Mouse (Mus musculus): ENCODE data around the gene Usp49. TPM values are rescaled to one million over a fixed set of nuclear protein-coding genes. Genes with fewer than 3 reads are reported as not detected.

Gene Usp49
- polyA plus RNA-seq, 1 experiment from 2014 or later: 6.3 TPM

GRCm38 (mm10) chr17:47715037-47715436 is 84.5 kb downstream of the Usp49 start:
- no peak for ATAC-seq (ENCODE audit: low FRiP score)
- H3K36me3 ChIP-seq (ENCODE audit: control insufficient read depth, insufficient read depth, low read length): no peaks in the 10 kb centered on the region
- no peak overlapping the region for H3K9ac ChIP-seq (ENCODE audit: low read length)
- no peaks in the 10 kb centered on the region for H3K27me3 ChIP-seq (ENCODE audit: control insufficient read depth, insufficient read depth, low read length)
- WGBS: 62% methylated on average over 3 of the region's 3 CpGs
- no peak overlapping the region for H3K27ac ChIP-seq (ENCODE audit: low read depth, low read length)
- no peak for DNase-seq (ENCODE audit: low spot score, missing footprints)
- no peaks in the 10 kb centered on the region for H3K9me3 ChIP-seq (ENCODE audit: control insufficient read depth, low read length)
- no peak overlapping the region for H3K4me2 ChIP-seq
- no peaks in the 10 kb centered on the region for H3K4me1 ChIP-seq (ENCODE audit: control insufficient read depth, insufficient read depth, low read length)
- H3K4me3 ChIP-seq (ENCODE audit: low read depth, low read length): no peak overlapping the region

DNA sequence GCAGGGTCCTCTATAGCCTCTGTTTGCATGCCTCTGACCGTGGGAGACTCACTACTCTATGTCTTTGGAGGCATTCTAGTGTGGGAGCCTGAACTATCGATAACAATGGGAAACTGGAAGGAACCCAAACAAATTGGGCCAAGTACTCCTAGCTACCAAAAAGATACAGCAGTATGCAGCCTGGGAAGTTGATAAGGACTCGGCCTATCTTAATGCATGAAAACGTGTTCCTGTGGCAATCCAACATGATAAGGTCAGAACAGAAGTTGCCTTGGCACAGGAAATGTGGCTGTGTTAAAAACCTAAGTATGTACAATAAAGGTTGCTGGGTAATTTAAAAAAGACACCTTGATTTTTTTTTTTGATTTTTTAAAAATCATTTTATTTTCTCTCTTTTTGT is 90.7 kb downstream of the Usp49 start:
- WGBS: 92% methylated on average over 4 of the region's 4 CpGs

GRCm38 (mm10) chr17:47726566-47726965 is 96.1 kb downstream of the Usp49 start, which contains the start of gene Pgc:
TSS of gene Pgc (plus strand) at chr17:47726842.
- Histone ChIP-seq H3K9ac (ENCODE audit: low read length) (no peak within 1 kb of the TSS), H3K4me2 (no peak within 1 kb of the TSS), H3K4me1 (ENCODE audit: control insufficient read depth, insufficient read depth, low read length) (no peaks in the 10 kb centered on the region), H3K9me3 (ENCODE audit: control insufficient read depth, low read length) (no peaks in the 10 kb centered on the region), H3K27me3 (ENCODE audit: control insufficient read depth, insufficient read depth, low read length) (no peaks in the 10 kb centered on the region), H3K4me3 (ENCODE audit: low read depth, low read length) (no peak within 1 kb of the TSS), H3K36me3 (ENCODE audit: control insufficient read depth, insufficient read depth, low read length) (no peaks in the 10 kb centered on the region), H3K27ac (ENCODE audit: low read depth, low read length) (no peak within 1 kb of the TSS)
- DNase-seq (ENCODE audit: low spot score, missing footprints) (no peak), ATAC-seq (ENCODE audit: low FRiP score) (no peak)
- 84% methylated on average over 10 of the region's 11 CpGs for WGBS

More for the DNA sequence above, 90.7 kb downstream of the Usp49 start:
- Histone ChIP-seq H3K27ac (ENCODE audit: low read depth, low read length) (no peak overlapping the region), H3K4me1 (ENCODE audit: control insufficient read depth, insufficient read depth, low read length) (no peaks in the 10 kb centered on the region), H3K9me3 (ENCODE audit: control insufficient read depth, low read length) (no peaks in the 10 kb centered on the region), H3K36me3 (ENCODE audit: control insufficient read depth, insufficient read depth, low read length) (no peaks in the 10 kb centered on the region), H3K4me2 (no peak overlapping the region), H3K4me3 (ENCODE audit: low read depth, low read length) (no peak overlapping the region), H3K27me3 (ENCODE audit: control insufficient read depth, insufficient read depth, low read length) (no peaks in the 10 kb centered on the region), H3K9ac (ENCODE audit: low read length) (no peak overlapping the region)
- ATAC-seq (ENCODE audit: low FRiP score) (no peak), DNase-seq (ENCODE audit: low spot score, missing footprints) (no peak)

DNA sequence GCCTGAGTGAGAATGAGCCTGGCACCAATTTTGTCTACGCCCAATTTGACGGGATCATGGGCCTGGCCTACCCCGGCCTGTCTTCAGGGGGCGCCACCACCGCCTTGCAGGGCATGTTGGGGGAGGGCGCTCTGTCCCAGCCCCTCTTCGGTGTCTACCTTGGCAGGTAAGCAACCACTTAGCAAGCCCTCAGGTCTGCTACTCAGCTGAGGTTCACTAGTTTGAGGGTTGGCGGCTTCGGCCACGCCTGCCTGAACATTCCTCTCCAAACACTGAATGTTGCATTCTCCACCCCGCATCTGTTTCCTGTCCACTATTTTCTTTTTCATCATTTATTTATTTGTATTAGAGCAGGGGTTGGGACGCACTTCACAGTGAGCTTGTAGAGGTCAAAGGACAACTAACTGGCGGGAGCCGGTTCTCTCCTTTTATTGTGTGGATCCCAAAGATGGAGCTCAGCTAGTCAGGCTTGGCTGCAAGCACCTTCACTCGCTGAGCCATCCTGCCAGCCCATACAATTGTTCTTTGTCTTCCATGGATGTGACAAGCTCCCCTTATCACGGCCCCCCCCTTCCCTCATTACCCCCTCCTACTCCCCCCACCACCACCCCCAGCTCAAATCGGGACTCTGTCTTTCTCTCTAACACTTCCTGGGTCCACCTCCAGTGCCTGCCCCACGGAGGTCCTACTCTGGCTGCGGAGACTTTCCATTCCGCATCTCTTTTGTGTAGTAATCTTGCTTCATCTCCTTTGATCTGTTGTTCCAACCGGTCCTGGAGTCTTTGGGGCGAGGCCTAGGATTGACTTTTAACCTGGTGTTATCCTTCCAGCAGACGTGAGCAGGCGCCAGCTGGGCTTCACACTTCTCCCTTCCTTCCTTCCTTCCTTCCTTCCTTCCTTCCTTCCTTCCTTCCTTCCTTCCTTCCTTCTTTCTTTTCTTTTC is 100.4 kb downstream of the Usp49 start:
- no peak overlapping the region for H3K4me2 ChIP-seq
- no peaks in the 10 kb centered on the region for H3K36me3 ChIP-seq (ENCODE audit: control insufficient read depth, insufficient read depth, low read length)
- H3K9me3 ChIP-seq (ENCODE audit: control insufficient read depth, low read length): no peaks in the 10 kb centered on the region
- WGBS: 45% methylated on average over 24 of the region's 24 CpGs
- ATAC-seq (ENCODE audit: low FRiP score) (no peak), DNase-seq (ENCODE audit: low spot score, missing footprints) (peak; percentile 89)
- no peaks in the 10 kb centered on the region for H3K4me1 ChIP-seq (ENCODE audit: control insufficient read depth, insufficient read depth, low read length)
- H3K27me3 ChIP-seq (ENCODE audit: control insufficient read depth, insufficient read depth, low read length): no peaks in the 10 kb centered on the region
- H3K27ac ChIP-seq (ENCODE audit: low read depth, low read length): no peak overlapping the region
- H3K4me3 ChIP-seq (ENCODE audit: low read depth, low read length): no peak overlapping the region
- H3K9ac ChIP-seq (ENCODE audit: low read length): no peak overlapping the region

GRCm38 (mm10) chr17:47735553-47736100 is 105.1 kb downstream of the Usp49 start:
- H3K27ac ChIP-seq (ENCODE audit: low read depth, low read length): no peak overlapping the region

More at GRCm38 (mm10) chr17:47735553-47736100, 105.1 kb downstream of the Usp49 start:
- no peak overlapping the region for H3K4me2 ChIP-seq
- peaks cover 19% of the 10 kb centered on the region for H3K4me1 ChIP-seq (ENCODE audit: control insufficient read depth, insufficient read depth, low read length)
- WGBS: 77% methylated on average over 14 of the region's 14 CpGs
- H3K9me3 ChIP-seq (ENCODE audit: control insufficient read depth, low read length): no peaks in the 10 kb centered on the region
- peak; percentile 35 for DNase-seq (ENCODE audit: low spot score, missing footprints)
- no peak for ATAC-seq (ENCODE audit: low FRiP score)
- peaks cover 25% of the 10 kb centered on the region for H3K27me3 ChIP-seq (ENCODE audit: control insufficient read depth, insufficient read depth, low read length)
- no peak overlapping the region for H3K4me3 ChIP-seq (ENCODE audit: low read depth, low read length)
- no peak overlapping the region for H3K9ac ChIP-seq (ENCODE audit: low read length)
- no peaks in the 10 kb centered on the region for H3K36me3 ChIP-seq (ENCODE audit: control insufficient read depth, insufficient read depth, low read length)

Other genes with a start within 250 kb of the Usp49 start
- 0.70 and 0.81 TPM in 2 replicates for gene Guca1b, start 245.3 kb upstream of the Usp49 start, polyA plus RNA-seq (2014; fragmentation: Nextera tagmentation; extraction: Ambion mirVana)
- gene Guca1a, start 230.1 kb upstream of the Usp49 start, polyA plus RNA-seq (2014; fragmentation: Nextera tagmentation; extraction: Ambion mirVana): 1.5 and 1.8 TPM in 2 replicates
- 0.07 and 0.30 TPM in 2 replicates for gene AI661453, start 194.1 kb upstream of the Usp49 start, polyA plus RNA-seq (2014; fragmentation: Nextera tagmentation; extraction: Ambion mirVana)
- gene 1700001C19Rik, start 193.3 kb upstream of the Usp49 start, polyA plus RNA-seq (2014; fragmentation: Nextera tagmentation; extraction: Ambion mirVana): 0.18 and 0.41 TPM in 2 replicates
- gene Taf8, start 128.4 kb upstream of the Usp49 start, polyA plus RNA-seq (2014; fragmentation: Nextera tagmentation; extraction: Ambion mirVana): 25.5 TPM in 2 replicates
- gene Ccnd3, start 125.6 kb upstream of the Usp49 start, polyA plus RNA-seq (2014; fragmentation: Nextera tagmentation; extraction: Ambion mirVana): 175 and 194 TPM in 2 replicates
- 29.6 and 30.4 TPM in 2 replicates for gene Bysl, start 19.2 kb upstream of the Usp49 start, polyA plus RNA-seq (2014; fragmentation: Nextera tagmentation; extraction: Ambion mirVana)
- 39.0 and 41.2 TPM in 2 replicates for gene Med20, start 19.1 kb upstream of the Usp49 start, polyA plus RNA-seq (2014; fragmentation: Nextera tagmentation; extraction: Ambion mirVana)
- 1.4 and 1.8 TPM in 2 replicates for gene Gm20517, start 19.1 kb upstream of the Usp49 start, polyA plus RNA-seq (2014; fragmentation: Nextera tagmentation; extraction: Ambion mirVana)
- 359 and 375 TPM in 2 replicates for gene Tomm6, start 57.7 kb downstream of the Usp49 start, polyA plus RNA-seq (2014; fragmentation: Nextera tagmentation; extraction: Ambion mirVana)
- gene Frs3, start 58.3 kb downstream of the Usp49 start, polyA plus RNA-seq (2014; fragmentation: Nextera tagmentation; extraction: Ambion mirVana): 7.0 and 9.3 TPM in 2 replicates
- 1.7 and 2.3 TPM in 2 replicates for gene Gm21981, start 63.8 kb downstream of the Usp49 start, polyA plus RNA-seq (2014; fragmentation: Nextera tagmentation; extraction: Ambion mirVana)
- 0.72 and 2.1 TPM in 2 replicates for gene Prickle4, start 64.0 kb downstream of the Usp49 start, polyA plus RNA-seq (2014; fragmentation: Nextera tagmentation; extraction: Ambion mirVana)
- gene Pgc, start 96.2 kb downstream of the Usp49 start, polyA plus RNA-seq (2014; fragmentation: Nextera tagmentation; extraction: Ambion mirVana): not detected in 2 replicates
- 1.4 and 2.1 TPM in 2 replicates for gene Tfeb, start 106.3 kb downstream of the Usp49 start, polyA plus RNA-seq (2014; fragmentation: Nextera tagmentation; extraction: Ambion mirVana)
- gene Mdfi, start 204.0 kb downstream of the Usp49 start, polyA plus RNA-seq (2014; fragmentation: Nextera tagmentation; extraction: Ambion mirVana): 24.7 and 25.7 TPM in 2 replicates

Data from midbrain, embryonic 11.5 days (tissue).